9 mouse cellular contexts compared by ENCODE assay signal in genomic region chr10:127040569-127041214, GRCm38 (mm10). TPM values are rescaled to one million over a fixed set of nuclear protein-coding genes. Genes with fewer than 3 reads are reported as not detected.
DNase-seq lines count a peak whose midpoint lies in the region; ATAC-seq and TF ChIP-seq lines count a peak whose summit lies in the region.
"Had no signal": no experiment of that assay in that cellular context is flagged by ENCODE, and none has a peak within 500 bp of the region (broad histone marks: within the 10 kb centered on the region; RNA-seq: fewer than 3 reads in every experiment).

No protein-coding gene starts in this region.

- H3K4me2 ChIP-seq in hindbrain, embryonic 12.5 days (replicated peaks) = peak overlapping the region; percentile 98
- peak overlapping the region; percentile 97 for H3K4me2 ChIP-seq in liver, embryonic 12.5 days

- peaks cover 11% of the 10 kb centered on the region for H3K4me1 ChIP-seq in hindbrain, embryonic 12.5 days
- H3K4me1 ChIP-seq in liver, embryonic 12.5 days = peaks cover 28% of the 10 kb centered on the region
- no peaks in the 10 kb centered on the region; the same call in 1 of the 2 replicates for H3K4me1 ChIP-seq in small intestine, adult 2 months (ENCODE audit: control insufficient read depth, insufficient read depth, insufficient read length, low read length)

- peaks cover 11% of the 10 kb centered on the region for H3K27me3 ChIP-seq in hindbrain, embryonic 12.5 days
- peaks cover 59% of the 10 kb centered on the region for H3K27me3 ChIP-seq in liver, embryonic 12.5 days (replicated peaks)
- no peaks in the 10 kb centered on the region for H3K27me3 ChIP-seq in small intestine, adult 2 months (ENCODE audit: control insufficient read depth, insufficient read depth, low read length)
- H3K27me3 ChIP-seq: Patski had no signal

- 2% methylated on average over 20 of the region's 20 CpGs for WGBS in hindbrain, embryonic 12.5 days
- WGBS in liver, embryonic 12.5 days (ENCODE audit: insufficient replicate concordance) = 3% methylated on average over 20 of the region's 20 CpGs
- 4% methylated on average over 20 of the region's 20 CpGs for WGBS in small intestine, adult 2 months

- H3K4me3 ChIP-seq in hindbrain, embryonic 12.5 days = peak overlapping the region; percentile 76
- peak overlapping the region; percentile 76 for H3K4me3 ChIP-seq in liver, embryonic 12.5 days
- H3K4me3 ChIP-seq in small intestine, adult 2 months (ENCODE audit: low read depth, low read length) = peak overlapping the region; percentile 89

- ATAC-seq in cerebellum, adult (ENCODE audit: insufficient number of reproducible peaks, low FRiP score, low TSS enrichment) = no peak
- ATAC-seq in hindbrain, embryonic 12.5 days (ENCODE audit: low FRiP score) = no peak; the same call in 1 of the 2 replicates
- ATAC-seq in liver, embryonic 12.5 days = no peak

- DNase-seq in cerebellum, adult 8-10 months = peak; percentile 42
- DNase-seq in retina, postnatal 1 day = peak; percentile 38
- no peak for DNase-seq in retina, embryonic 14.5 days (ENCODE audit: low spot score)
- no peak for DNase-seq in layer of hippocampus, adult 9-11 months

- 0 out of 2 replicates have a peak, but pooled peaks cover 5% of the 10 kb centered on the region for H3K36me3 ChIP-seq in hindbrain, embryonic 12.5 days
- peaks cover 23% of the 10 kb centered on the region for H3K36me3 ChIP-seq in liver, embryonic 12.5 days
- no peaks in the 10 kb centered on the region for H3K36me3 ChIP-seq in small intestine, adult 2 months (ENCODE audit: control insufficient read depth, insufficient read depth, low read length)

- no peak overlapping the region for H3K27ac ChIP-seq in hindbrain, embryonic 12.5 days
- no peak overlapping the region for H3K27ac ChIP-seq in liver, embryonic 12.5 days
- no peak overlapping the region for H3K27ac ChIP-seq in small intestine, adult 2 months (ENCODE audit: insufficient read depth, low read depth, low read length)

- no peak for TF ChIP-seq POLR2A in small intestine, adult 2 months (IDR thresholded peaks at IDR 0.05; ENCODE audit: low read depth, low read length)

- no peak for TF ChIP-seq CTCF in small intestine, adult 2 months (IDR thresholded peaks at IDR 0.05; ENCODE audit: extremely low read depth, insufficient read length, insufficient replicate concordance, low read depth, low read length)

- H3K9me3 ChIP-seq in hindbrain, embryonic 12.5 days (replicated peaks) = no peaks in the 10 kb centered on the region
- H3K9me3 ChIP-seq in liver, embryonic 12.5 days (replicated peaks) = no peaks in the 10 kb centered on the region

- peak overlapping the region; percentile 69 for H3K9ac ChIP-seq in hindbrain, embryonic 12.5 days
- H3K9ac ChIP-seq in liver, embryonic 12.5 days = peak overlapping the region; percentile 74

RNA-seq across cellular contexts. Expression of gene Mettl1, which starts 0.5 kb away (rescaled TPM):
- 31.8 and 34.9 TPM in 2 replicates for polyA plus RNA-seq in hindbrain, embryonic 12.5 days (2016; fragmentation: Nextera tagmentation; extraction: Ambion mirVana)
- polyA plus RNA-seq in liver, embryonic 12.5 days (2016; fragmentation: Nextera tagmentation; extraction: Ambion mirVana) = 33.6 and 35.6 TPM in 2 replicates
- polyA plus RNA-seq in small intestine, adult 2 months (2012; rRNA removed) = 9.6 and 10.3 TPM in 2 replicates

RNA-seq across cellular contexts. Expression of gene Eef1akmt3, which starts 0.6 kb away (rescaled TPM):
- polyA plus RNA-seq in hindbrain, embryonic 12.5 days (2016; fragmentation: Nextera tagmentation; extraction: Ambion mirVana) = 0.22 and 0.34 TPM in 2 replicates
- polyA plus RNA-seq in liver, embryonic 12.5 days (2016; fragmentation: Nextera tagmentation; extraction: Ambion mirVana) = 0.13 and 0.29 TPM in 2 replicates
- 1.2 TPM in 2 replicates for polyA plus RNA-seq in small intestine, adult 2 months (2012; rRNA removed)

RNA-seq across cellular contexts. Expression of gene Cyp27b1, which starts 7.4 kb away (rescaled TPM):
- polyA plus RNA-seq in hindbrain, embryonic 12.5 days (2016; fragmentation: Nextera tagmentation; extraction: Ambion mirVana) = 0.25 TPM in 1 of 2 replicates, not detected in the other
- 0.05 and 0.10 TPM in 2 replicates for polyA plus RNA-seq in liver, embryonic 12.5 days (2016; fragmentation: Nextera tagmentation; extraction: Ambion mirVana)
- 0.22 and 0.29 TPM in 2 replicates for polyA plus RNA-seq in small intestine, adult 2 months (2012; rRNA removed)

RNA-seq across cellular contexts. Expression of gene Tsfm, which starts 10.1 kb away (rescaled TPM):
- polyA plus RNA-seq in hindbrain, embryonic 12.5 days (2016; fragmentation: Nextera tagmentation; extraction: Ambion mirVana) = 65.3 and 67.4 TPM in 2 replicates
- polyA plus RNA-seq in liver, embryonic 12.5 days (2016; fragmentation: Nextera tagmentation; extraction: Ambion mirVana) = 72.3 and 75.5 TPM in 2 replicates
- polyA plus RNA-seq in small intestine, adult 2 months (2012; rRNA removed) = 24.7 and 36.4 TPM in 2 replicates

RNA-seq across cellular contexts. Expression of gene March9, which starts 19.3 kb away (rescaled TPM):
- 5.4 and 6.1 TPM in 2 replicates for polyA plus RNA-seq in hindbrain, embryonic 12.5 days (2016; fragmentation: Nextera tagmentation; extraction: Ambion mirVana)
- polyA plus RNA-seq in liver, embryonic 12.5 days (2016; fragmentation: Nextera tagmentation; extraction: Ambion mirVana) = 0.06 and 0.20 TPM in 2 replicates
- 1.9 and 6.9 TPM in 2 replicates for polyA plus RNA-seq in small intestine, adult 2 months (2012; rRNA removed)

Comparison
In these comparisons a context has a peak if more than half of its experiments do, and no peak if none do; other contexts are left out.
1. DNase-seq: peak in cerebellum, adult 8-10 months (single experiment) and retina, postnatal 1 day (single experiment); none in retina, embryonic 14.5 days (single experiment) and layer of hippocampus, adult 9-11 months (single experiment).
2. Peak in every context shown above with its lines, with median percentiles within 50 percentile points of each other: H3K4me3 ChIP-seq.